Mouse (Mus musculus): ENCODE results near the gene Creb5.

Gene Creb5

GRCm38 (mm10) chr6:53545989-53546388 lies 258.9 kb downstream of the Creb5 start:
- CTCF ChIA-PET: interaction anchor here (0.6 kb wide), 1 partner anchor 233 kb away, joined by 14 read pairs; no protein-coding TSS in a partner anchor

GRCm38 (mm10) chr6:53548236-53548635 lies 261.2 kb downstream of the Creb5 start:
- CTCF ChIA-PET: no interaction called here

GRCm38 (mm10) chr6:53549409-53549808 lies 262.3 kb downstream of the Creb5 start:
- CTCF ChIA-PET: interaction anchor here (1.0 kb wide), 1 partner anchor 13 kb away, joined by 3 read pairs; no protein-coding TSS in a partner anchor

- CTCF ChIA-PET: no interaction called here
These were observed 269.0 kb downstream of the Creb5 start for GRCm38 (mm10) chr6:53556050-53556449.

- CTCF ChIA-PET: interaction anchor here (0.6 kb wide), 1 partner anchor 76 kb away, joined by 4 read pairs; no protein-coding TSS in a partner anchor
These were observed 273.9 kb downstream of the Creb5 start for GRCm38 (mm10) chr6:53560928-53561327.

GRCm38 (mm10) chr6:53562586-53562985 lies 275.5 kb downstream of the Creb5 start:
- CTCF ChIA-PET: no interaction called here

GRCm38 (mm10) chr6:53563546-53564185 lies 276.6 kb downstream of the Creb5 start:
- CTCF ChIA-PET: interaction anchor here (0.5 kb wide), 1 partner anchor 21 kb away, joined by 3 read pairs; no protein-coding TSS in a partner anchor

- CTCF ChIA-PET: interaction anchor here (0.6 kb wide), 1 partner anchor 157 kb away, joined by 3 read pairs; no protein-coding TSS in a partner anchor
These were observed 282.4 kb downstream of the Creb5 start for GRCm38 (mm10) chr6:53569436-53569835.

GRCm38 (mm10) chr6:53570906-53571305 lies 283.8 kb downstream of the Creb5 start:
- CTCF ChIA-PET: interaction anchor here (0.7 kb wide), 1 partner anchor 119 kb away, joined by 3 read pairs; no protein-coding TSS in a partner anchor

- CTCF ChIA-PET: interaction anchor here (0.7 kb wide), 1 partner anchor 118 kb away, joined by 3 read pairs; no protein-coding TSS in a partner anchor
These were observed 284.6 kb downstream of the Creb5 start for GRCm38 (mm10) chr6:53571571-53572122.

GRCm38 (mm10) chr6:53572456-53572855 lies 285.4 kb downstream of the Creb5 start:
- CTCF ChIA-PET: no interaction called here

GRCm38 (mm10) chr6:53572979-53573710 lies 286.1 kb downstream of the Creb5 start:
- CTCF ChIA-PET: interaction anchor here (0.5 kb wide), 1 partner anchor 39 kb away, joined by 3 read pairs; no protein-coding TSS in a partner anchor

GRCm38 (mm10) chr6:53573711-53574065 lies 286.6 kb downstream of the Creb5 start:
- CTCF ChIA-PET: interaction anchor here (0.5 kb wide), 1 partner anchor 38 kb away, joined by 3 read pairs; no protein-coding TSS in a partner anchor

- CTCF ChIA-PET: interaction anchor here (0.5 kb wide), 1 partner anchor 38 kb away, joined by 3 read pairs; no protein-coding TSS in a partner anchor
These were observed 287.0 kb downstream of the Creb5 start for GRCm38 (mm10) chr6:53574097-53574496.

- CTCF ChIA-PET: no interaction called here
These were observed 288.1 kb downstream of the Creb5 start for GRCm38 (mm10) chr6:53575191-53575590.

- CTCF ChIA-PET: no interaction called here
These were observed 288.8 kb downstream of the Creb5 start for GRCm38 (mm10) chr6:53575836-53576235.

GRCm38 (mm10) chr6:53576841-53577240 lies 289.8 kb downstream of the Creb5 start:
- CTCF ChIA-PET: no interaction called here

GRCm38 (mm10) chr6:53577776-53578175 lies 290.7 kb downstream of the Creb5 start:
- CTCF ChIA-PET: no interaction called here

- CTCF ChIA-PET: no interaction called here
These were observed 293.3 kb downstream of the Creb5 start for GRCm38 (mm10) chr6:53580346-53580745.

GRCm38 (mm10) chr6:53583234-53583875 lies 296.3 kb downstream of the Creb5 start:
- CTCF ChIA-PET: no interaction called here

- CTCF ChIA-PET: interaction anchor here (0.5 kb wide), 1 partner anchor 21 kb away, joined by 3 read pairs; no protein-coding TSS in a partner anchor
These were observed 297.8 kb downstream of the Creb5 start for GRCm38 (mm10) chr6:53584718-53585405.
